Mouse (Mus musculus): ENCODE data around the gene Pla2g2d. TPM values are rescaled to one million over a fixed set of nuclear protein-coding genes. Genes with fewer than 3 reads are reported as not detected.
"Not testable (repeated sequence)": the region's sequence is repeated elsewhere in the genome, so short reads cannot be mapped to it uniquely, and the experiment has no call there.

The Pla2g2d gene
- total RNA-seq, 2 experiments from 2014 or later = not detected

GRCm38 (mm10) chr4:138821036-138821435 lies 45.5 kb downstream of the Pla2g2d start:
- no peak for ATAC-seq (replicated peaks; ENCODE audit: poor library complexity)

- ATAC-seq (replicated peaks; ENCODE audit: poor library complexity) = not testable (repeated sequence)
Observed at GRCm38 (mm10) chr4:138824161-138824560, 48.6 kb downstream of the Pla2g2d start.

GRCm38 (mm10) chr4:138824660-138825059 lies 49.1 kb downstream of the Pla2g2d start:
- ATAC-seq (replicated peaks; ENCODE audit: poor library complexity) = no peak

- no peak for ATAC-seq (replicated peaks; ENCODE audit: poor library complexity)
Observed at GRCm38 (mm10) chr4:138825751-138826567, 50.4 kb downstream of the Pla2g2d start.

GRCm38 (mm10) chr4:138827147-138827546 lies 51.6 kb downstream of the Pla2g2d start:
- no peak for ATAC-seq (replicated peaks; ENCODE audit: poor library complexity)

Other genes starting within 250 kb of the Pla2g2d start
- gene Vwa5b1, start 139.9 kb upstream of the Pla2g2d start, total RNA-seq (2015) = not detected in 2 replicates
- not detected in 2 replicates for gene Vwa5b1, start 139.9 kb upstream of the Pla2g2d start, total RNA-seq (2017)
- gene Pla2g2c, start 50.9 kb upstream of the Pla2g2d start, total RNA-seq (2015) = not detected in 2 replicates
- gene Pla2g2c, start 50.9 kb upstream of the Pla2g2d start, total RNA-seq (2017) = not detected in 2 replicates
- gene Ubxn10, start 38.6 kb upstream of the Pla2g2d start, total RNA-seq (2015) = not detected in 2 replicates
- gene Ubxn10, start 38.6 kb upstream of the Pla2g2d start, total RNA-seq (2017) = not detected in 2 replicates
- not detected in 2 replicates for gene Pla2g2f, start 18.1 kb upstream of the Pla2g2d start, total RNA-seq (2015)
- not detected in 2 replicates for gene Pla2g2f, start 18.1 kb upstream of the Pla2g2d start, total RNA-seq (2017)
- not detected in 2 replicates for gene Pla2g5, start 87.7 kb downstream of the Pla2g2d start, total RNA-seq (2015)
- not detected in 2 replicates for gene Pla2g5, start 87.7 kb downstream of the Pla2g2d start, total RNA-seq (2017)
- gene Gm13030, start 98.2 kb downstream of the Pla2g2d start, total RNA-seq (2015) = not detected in 2 replicates
- not detected in 2 replicates for gene Gm13030, start 98.2 kb downstream of the Pla2g2d start, total RNA-seq (2017)
- gene Pla2g2e, start 102.2 kb downstream of the Pla2g2d start, total RNA-seq (2015) = not detected in 2 replicates
- not detected in 2 replicates for gene Pla2g2e, start 102.2 kb downstream of the Pla2g2d start, total RNA-seq (2017)
- 1.9 and 3.9 TPM in 2 replicates for gene Otud3, start 138.2 kb downstream of the Pla2g2d start, total RNA-seq (2015)
- gene Otud3, start 138.2 kb downstream of the Pla2g2d start, total RNA-seq (2017) = 8.6 and 8.9 TPM in 2 replicates
- not detected in 2 replicates for gene Rnf186, start 191.4 kb downstream of the Pla2g2d start, total RNA-seq (2015)
- not detected in 2 replicates for gene Rnf186, start 191.4 kb downstream of the Pla2g2d start, total RNA-seq (2017)
- 8.3 and 9.5 TPM in 2 replicates for gene Tmco4, start 197.2 kb downstream of the Pla2g2d start, total RNA-seq (2015)
- gene Tmco4, start 197.2 kb downstream of the Pla2g2d start, total RNA-seq (2017) = 19.6 and 26.9 TPM in 2 replicates